29 mouse cellular contexts compared by ENCODE assay signal in genomic region chr4:20949696-20950095, GRCm38 (mm10).
A peak's percentile ranks its signal among the peaks of the same experiment; 100 is the strongest.
DNase-seq lines count a peak whose midpoint lies in the region; ATAC-seq and TF ChIP-seq lines count a peak whose summit lies in the region.
"Had no signal": no experiment of that assay in that cellular context is flagged by ENCODE, and none has a peak within 500 bp of the region (broad histone marks: within the 10 kb centered on the region; RNA-seq: fewer than 3 reads in every experiment).

No protein-coding gene starts in this region.

- ATAC-seq in forebrain, embryonic 13.5 days, result peak; percentile 58; the same call in 1 of the 2 replicates
- no peak for ATAC-seq in forebrain, postnatal 0 days
- peak; percentile 63; the same call in 1 of the 2 replicates for ATAC-seq in liver, embryonic 11.5 days (replicated peaks; ENCODE audit: low FRiP score)
- ATAC-seq in liver, postnatal 0 days, result no peak
- ATAC-seq in midbrain, embryonic 13.5 days, result peak; percentile 30; the same call in 1 of the 2 replicates
- ATAC-seq in midbrain, postnatal 0 days (ENCODE audit: low FRiP score), result no peak
- ATAC-seq in neural tube, embryonic 15.5 days (ENCODE audit: low FRiP score), result no peak
- ATAC-seq: inflammation-experienced regulatory T-cells, adult 6 months; Patski had no signal

- H3K9me3 ChIP-seq in forebrain, embryonic 13.5 days (replicated peaks), result no peaks in the 10 kb centered on the region
- H3K9me3 ChIP-seq in forebrain, postnatal 0 days (ENCODE audit: low read length), result no peaks in the 10 kb centered on the region
- no peaks in the 10 kb centered on the region for H3K9me3 ChIP-seq in liver, embryonic 11.5 days (ENCODE audit: control insufficient read depth, low read length)
- no peaks in the 10 kb centered on the region for H3K9me3 ChIP-seq in liver, postnatal 0 days (ENCODE audit: low read length)
- H3K9me3 ChIP-seq in midbrain, embryonic 13.5 days, result no peaks in the 10 kb centered on the region
- no peaks in the 10 kb centered on the region for H3K9me3 ChIP-seq in midbrain, postnatal 0 days (ENCODE audit: low read length)
- no peaks in the 10 kb centered on the region for H3K9me3 ChIP-seq in neural tube, embryonic 15.5 days (replicated peaks)
- H3K9me3 ChIP-seq: embryonic facial prominence, embryonic 12.5 days; kidney, embryonic 15.5 days; limb, embryonic 12.5 days; liver, embryonic 13.5 days; lung, embryonic 15.5 days had no signal

- WGBS in forebrain, embryonic 13.5 days, result 63% methylated on average over 2 of the region's 2 CpGs
- WGBS in forebrain, postnatal 0 days, result 51% methylated on average over 2 of the region's 2 CpGs
- WGBS in liver, embryonic 11.5 days, result 16% methylated on average over 2 of the region's 2 CpGs
- WGBS in liver, postnatal 0 days (ENCODE audit: insufficient replicate concordance), result 3% methylated on average over 2 of the region's 2 CpGs
- 61% methylated on average over 2 of the region's 2 CpGs for whole genome bisulfite sequencing in midbrain, embryonic 13.5 days
- 53% methylated on average over 2 of the region's 2 CpGs for WGBS in midbrain, postnatal 0 days
- 67% methylated on average over 2 of the region's 2 CpGs for WGBS in neural tube, embryonic 15.5 days

- no peak overlapping the region for H3K4me3 ChIP-seq in forebrain, embryonic 13.5 days
- H3K4me3 ChIP-seq in forebrain, postnatal 0 days (ENCODE audit: low read depth, low read length), result no peak overlapping the region
- H3K4me3 ChIP-seq in liver, embryonic 11.5 days (ENCODE audit: low read depth, low read length), result no peak overlapping the region
- no peak overlapping the region for H3K4me3 ChIP-seq in liver, postnatal 0 days (ENCODE audit: low read depth, low read length)
- H3K4me3 ChIP-seq in midbrain, embryonic 13.5 days (replicated peaks), result no peak overlapping the region
- H3K4me3 ChIP-seq in midbrain, postnatal 0 days (ENCODE audit: low read depth, low read length), result no peak overlapping the region
- H3K4me3 ChIP-seq in neural tube, embryonic 15.5 days (replicated peaks), result no peak overlapping the region
- H3K4me3 ChIP-seq: embryonic facial prominence, embryonic 12.5 days; kidney, embryonic 15.5 days; left cerebral cortex, adult 2 months; limb, embryonic 12.5 days; liver, embryonic 13.5 days; lung, embryonic 15.5 days had no signal

- TF ChIP-seq EP300 in liver, postnatal 0 days (IDR thresholded peaks at IDR 0.05; ENCODE audit: low read depth), result no peak

- no peak overlapping the region for H3K27ac ChIP-seq in forebrain, embryonic 13.5 days
- H3K27ac ChIP-seq in forebrain, postnatal 0 days (ENCODE audit: low read depth, low read length), result no peak overlapping the region
- no peak overlapping the region for H3K27ac ChIP-seq in liver, embryonic 11.5 days (ENCODE audit: low read depth, low read length)
- H3K27ac ChIP-seq in liver, postnatal 0 days (ENCODE audit: low read depth), result no peak overlapping the region
- H3K27ac ChIP-seq in midbrain, embryonic 13.5 days, result no peak overlapping the region
- H3K27ac ChIP-seq in midbrain, postnatal 0 days (ENCODE audit: low read depth, low read length), result no peak overlapping the region
- no peak overlapping the region for H3K27ac ChIP-seq in neural tube, embryonic 15.5 days (replicated peaks)
- H3K27ac ChIP-seq: embryonic facial prominence, embryonic 12.5 days; kidney, embryonic 15.5 days; left cerebral cortex, adult 2 months; limb, embryonic 12.5 days; liver, embryonic 13.5 days; lung, embryonic 15.5 days had no signal

- DNase-seq in forebrain, postnatal 0 days, result no peak
- no peak for DNase-seq in liver, embryonic 11.5 days (ENCODE audit: low spot score)
- DNase-seq in liver, postnatal 0 days, result no peak
- no peak for DNase-seq in midbrain, postnatal 0 days (ENCODE audit: low spot score)
- DNase-seq: adrenal gland, postnatal 10 days; cerebellum, adult 11 months; cerebellum, adult 9-10 months; cerebellum, postnatal 36 days; embryo, embryonic 11 days; gastrocnemius, postnatal 25 days; heart, adult 18-20 months; heart, postnatal 4 days; kidney, adult 11 months; kidney, postnatal 25 days; liver, embryonic 13.5 days; retina, postnatal 1 day; right cerebral cortex, postnatal 14 days; thymus, postnatal 4 days had no signal

- no peaks in the 10 kb centered on the region for H3K36me3 ChIP-seq in forebrain, embryonic 13.5 days (ENCODE audit: poor library complexity, severe bottlenecking)
- H3K36me3 ChIP-seq in forebrain, postnatal 0 days (ENCODE audit: insufficient read depth), result no peaks in the 10 kb centered on the region
- no peaks in the 10 kb centered on the region for H3K36me3 ChIP-seq in liver, embryonic 11.5 days (ENCODE audit: control insufficient read depth, insufficient read depth, low read length)
- H3K36me3 ChIP-seq in liver, postnatal 0 days (replicated peaks; ENCODE audit: insufficient read depth, low read length), result no peaks in the 10 kb centered on the region
- H3K36me3 ChIP-seq in midbrain, embryonic 13.5 days, result no peaks in the 10 kb centered on the region
- no peaks in the 10 kb centered on the region for H3K36me3 ChIP-seq in midbrain, postnatal 0 days (ENCODE audit: insufficient read depth, low read length)
- H3K36me3 ChIP-seq in neural tube, embryonic 15.5 days, result no peaks in the 10 kb centered on the region
- H3K36me3 ChIP-seq: embryonic facial prominence, embryonic 12.5 days; kidney, embryonic 15.5 days; limb, embryonic 12.5 days; liver, embryonic 13.5 days; lung, embryonic 15.5 days had no signal

- H3K4me1 ChIP-seq in forebrain, embryonic 13.5 days, result no peaks in the 10 kb centered on the region
- no peaks in the 10 kb centered on the region for H3K4me1 ChIP-seq in forebrain, postnatal 0 days (ENCODE audit: insufficient read depth)
- H3K4me1 ChIP-seq in liver, embryonic 11.5 days (replicated peaks; ENCODE audit: control insufficient read depth, insufficient read depth, low read length), result no peaks in the 10 kb centered on the region
- H3K4me1 ChIP-seq in liver, postnatal 0 days (ENCODE audit: insufficient read depth), result no peaks in the 10 kb centered on the region
- H3K4me1 ChIP-seq in midbrain, embryonic 13.5 days (replicated peaks), result no peaks in the 10 kb centered on the region
- no peaks in the 10 kb centered on the region for H3K4me1 ChIP-seq in midbrain, postnatal 0 days (ENCODE audit: insufficient read depth, low read length)
- no peaks in the 10 kb centered on the region for H3K4me1 ChIP-seq in neural tube, embryonic 15.5 days
- H3K4me1 ChIP-seq: embryonic facial prominence, embryonic 12.5 days; kidney, embryonic 15.5 days; limb, embryonic 12.5 days; liver, embryonic 13.5 days; lung, embryonic 15.5 days had no signal

- TF ChIP-seq CTCF in forebrain, postnatal 0 days (IDR thresholded peaks at IDR 0.05; ENCODE audit: low read depth), result no peak
- no peak for TF ChIP-seq CTCF in liver, postnatal 0 days (IDR thresholded peaks at IDR 0.05; ENCODE audit: low read depth)
- TF ChIP-seq CTCF in midbrain, postnatal 0 days (IDR thresholded peaks at IDR 0.05), result no peak

- no peak overlapping the region for H3K4me2 ChIP-seq in forebrain, embryonic 13.5 days
- H3K4me2 ChIP-seq in forebrain, postnatal 0 days (ENCODE audit: low read depth), result no peak overlapping the region
- no peak overlapping the region for H3K4me2 ChIP-seq in liver, embryonic 11.5 days
- no peak overlapping the region for H3K4me2 ChIP-seq in liver, postnatal 0 days (ENCODE audit: low read depth, low read length)
- H3K4me2 ChIP-seq in midbrain, embryonic 13.5 days (replicated peaks), result no peak overlapping the region
- H3K4me2 ChIP-seq in midbrain, postnatal 0 days (ENCODE audit: low read depth, low read length, poor library complexity, severe bottlenecking), result no peak overlapping the region
- H3K4me2 ChIP-seq in neural tube, embryonic 15.5 days, result no peak overlapping the region
- H3K4me2 ChIP-seq: embryonic facial prominence, embryonic 12.5 days; heart, embryonic 11.5 days; kidney, embryonic 15.5 days; limb, embryonic 12.5 days; liver, embryonic 13.5 days; lung, embryonic 15.5 days had no signal

- H3K27me3 ChIP-seq in forebrain, embryonic 13.5 days, result no peaks in the 10 kb centered on the region
- H3K27me3 ChIP-seq in forebrain, postnatal 0 days (ENCODE audit: insufficient read depth, low read length), result no peaks in the 10 kb centered on the region
- no peaks in the 10 kb centered on the region for H3K27me3 ChIP-seq in liver, embryonic 11.5 days (replicated peaks; ENCODE audit: control insufficient read depth, insufficient read depth, low read length)
- no peaks in the 10 kb centered on the region for H3K27me3 ChIP-seq in liver, postnatal 0 days (ENCODE audit: insufficient read depth, low read length)
- H3K27me3 ChIP-seq in midbrain, embryonic 13.5 days, result no peaks in the 10 kb centered on the region
- H3K27me3 ChIP-seq in midbrain, postnatal 0 days (ENCODE audit: insufficient read depth, low read length), result no peaks in the 10 kb centered on the region
- H3K27me3 ChIP-seq in neural tube, embryonic 15.5 days (replicated peaks), result no peaks in the 10 kb centered on the region
- H3K27me3 ChIP-seq: embryonic facial prominence, embryonic 12.5 days; kidney, embryonic 15.5 days; limb, embryonic 12.5 days; liver, embryonic 13.5 days; lung, embryonic 15.5 days; Patski had no signal

- no peak overlapping the region for H3K9ac ChIP-seq in forebrain, embryonic 13.5 days
- no peak overlapping the region for H3K9ac ChIP-seq in forebrain, postnatal 0 days
- no peak overlapping the region for H3K9ac ChIP-seq in liver, embryonic 11.5 days (ENCODE audit: low read depth, low read length)
- H3K9ac ChIP-seq in liver, postnatal 0 days (replicated peaks), result no peak overlapping the region
- H3K9ac ChIP-seq in midbrain, embryonic 13.5 days (replicated peaks), result no peak overlapping the region
- no peak overlapping the region for H3K9ac ChIP-seq in midbrain, postnatal 0 days (replicated peaks; ENCODE audit: low read length, poor library complexity, severe bottlenecking)
- H3K9ac ChIP-seq in neural tube, embryonic 15.5 days (replicated peaks), result no peak overlapping the region
- H3K9ac ChIP-seq: embryonic facial prominence, embryonic 12.5 days; kidney, embryonic 15.5 days; limb, embryonic 12.5 days; liver, embryonic 13.5 days; lung, embryonic 15.5 days had no signal

Comparison
In these comparisons a context has a peak if more than half of its experiments do, and no peak if none do; other contexts are left out.
1. ATAC-seq: peak in forebrain, embryonic 13.5 days (single experiment), liver, embryonic 11.5 days (single experiment) and midbrain, embryonic 13.5 days (single experiment); none in forebrain, postnatal 0 days (single experiment), liver, postnatal 0 days (single experiment), midbrain, postnatal 0 days (single experiment) and neural tube, embryonic 15.5 days (single experiment).